Mouse (Mus musculus) mammary gland, adult 2 months (tissue): Measurements from ENCODE around the gene Iglon5. TPM values are rescaled to one million over a fixed set of nuclear protein-coding genes. Genes with fewer than 3 reads are reported as not detected.

Source experiments
- polyA plus RNA-seq: library from polyadenylated mRNA; depleted of rRNA; stranded (reverse); fragments of >200 nt; gene quantifications from 2 replicates; pipeline ENCODE4 v1.2.3, GENCODE M21; 2012; ENCODE audit warnings: low replicate concordance; rRNA removed

The Iglon5 gene
- 6.9 and 7.2 TPM in 2 replicates for polyA plus RNA-seq

DNA sequence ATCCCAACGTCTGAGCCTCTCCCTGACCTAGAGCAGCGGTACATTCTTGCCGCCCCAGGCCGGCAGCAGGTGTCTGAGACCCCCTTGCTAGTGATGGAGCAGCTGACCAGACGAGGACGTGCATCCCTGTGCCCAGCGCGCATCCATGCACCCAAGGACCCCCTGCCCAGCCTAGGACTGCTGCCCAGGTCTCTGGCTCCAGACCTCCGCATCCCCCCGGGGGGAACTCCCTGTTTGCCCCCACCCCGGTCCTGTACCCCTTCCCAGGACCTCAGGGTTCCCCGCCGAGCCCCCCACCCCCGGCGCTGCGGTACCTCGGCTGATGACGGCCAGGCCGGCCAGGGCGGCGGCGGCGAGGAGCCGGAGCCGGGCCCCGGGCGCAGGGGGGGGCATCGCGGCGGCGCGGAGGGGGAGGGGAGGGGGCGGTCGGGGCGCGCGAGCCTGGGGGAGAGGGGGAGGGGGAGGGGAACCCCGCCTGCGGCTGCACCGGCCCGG is at the start of gene Iglon5:
Gene Iglon5, minus strand, starts transcription at position 445 of the 495 bp plus-strand sequence.

DNA sequence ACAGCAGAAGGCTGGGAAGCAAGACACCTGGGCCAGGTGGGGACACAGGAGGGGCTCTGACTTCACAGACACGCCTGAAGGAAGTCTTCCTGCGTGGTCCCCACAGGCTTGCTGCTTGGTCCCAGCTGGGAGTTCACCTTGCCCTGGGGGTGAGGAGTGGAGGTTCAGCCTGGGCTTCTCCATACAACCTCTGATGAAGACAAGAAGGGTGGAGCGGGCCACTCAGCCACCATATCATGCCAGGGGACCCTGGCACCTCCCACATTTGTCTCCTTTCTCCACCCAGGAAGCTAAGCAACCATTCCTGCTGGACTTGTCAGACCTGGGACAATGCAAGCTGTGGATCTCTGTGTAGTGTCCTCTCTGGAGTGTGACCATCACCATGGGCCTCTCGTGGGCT is 27.0 kb downstream of the Iglon5 start, which contains the start of gene Vsig10l:
Gene Vsig10l, plus strand, starts transcription at position 301 of the 400 bp plus-strand sequence.

DNA sequence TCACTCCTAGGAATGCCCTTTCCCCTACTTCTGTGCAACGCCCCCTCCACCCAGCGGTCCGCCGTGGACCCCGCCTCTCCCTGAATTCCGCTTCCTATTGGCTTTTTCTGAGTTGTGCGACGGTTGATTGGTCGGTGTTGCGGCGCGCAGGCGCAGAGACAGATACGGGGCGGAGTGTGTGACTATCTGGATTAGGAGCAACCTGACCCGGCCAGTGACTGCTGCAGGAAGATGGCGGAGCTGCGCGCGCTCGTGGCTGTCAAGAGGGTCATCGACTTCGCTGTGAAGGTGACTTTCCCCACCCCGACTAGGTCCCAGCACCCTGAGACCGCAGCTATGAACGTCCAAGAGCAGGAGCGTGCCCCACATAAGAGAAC is 46.0 kb downstream of the Iglon5 start, which contains the start of the genes Etfb and Gm45233:
Gene Etfb, plus strand, starts transcription at position 167 of the 377 bp plus-strand sequence.
Gene Gm45233, plus strand, starts transcription at position 212 of the 377 bp plus-strand sequence.

DNA sequence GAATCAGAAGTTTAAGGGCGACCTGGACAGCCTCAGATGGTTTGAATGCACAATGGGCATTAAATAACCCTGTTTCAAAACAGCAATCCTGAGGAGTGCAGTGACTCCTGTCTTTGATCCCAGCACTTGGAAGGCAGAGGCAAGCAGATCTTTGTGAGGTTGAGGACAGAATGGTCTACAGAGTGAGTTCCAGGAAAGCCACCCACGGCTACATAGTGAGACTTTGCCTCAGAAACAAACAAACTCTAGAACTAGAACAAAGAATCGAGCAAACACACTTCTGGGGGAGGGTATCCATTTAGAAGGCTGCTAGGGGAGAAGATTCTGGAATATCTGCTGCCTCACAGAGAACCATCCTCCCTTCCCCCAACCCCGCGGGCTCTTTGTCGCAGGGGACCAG is 49.4 kb downstream of the Iglon5 start, which contains the start of gene Cldnd2:
Gene Cldnd2, plus strand, starts transcription at position 301 of the 400 bp plus-strand sequence.

DNA sequence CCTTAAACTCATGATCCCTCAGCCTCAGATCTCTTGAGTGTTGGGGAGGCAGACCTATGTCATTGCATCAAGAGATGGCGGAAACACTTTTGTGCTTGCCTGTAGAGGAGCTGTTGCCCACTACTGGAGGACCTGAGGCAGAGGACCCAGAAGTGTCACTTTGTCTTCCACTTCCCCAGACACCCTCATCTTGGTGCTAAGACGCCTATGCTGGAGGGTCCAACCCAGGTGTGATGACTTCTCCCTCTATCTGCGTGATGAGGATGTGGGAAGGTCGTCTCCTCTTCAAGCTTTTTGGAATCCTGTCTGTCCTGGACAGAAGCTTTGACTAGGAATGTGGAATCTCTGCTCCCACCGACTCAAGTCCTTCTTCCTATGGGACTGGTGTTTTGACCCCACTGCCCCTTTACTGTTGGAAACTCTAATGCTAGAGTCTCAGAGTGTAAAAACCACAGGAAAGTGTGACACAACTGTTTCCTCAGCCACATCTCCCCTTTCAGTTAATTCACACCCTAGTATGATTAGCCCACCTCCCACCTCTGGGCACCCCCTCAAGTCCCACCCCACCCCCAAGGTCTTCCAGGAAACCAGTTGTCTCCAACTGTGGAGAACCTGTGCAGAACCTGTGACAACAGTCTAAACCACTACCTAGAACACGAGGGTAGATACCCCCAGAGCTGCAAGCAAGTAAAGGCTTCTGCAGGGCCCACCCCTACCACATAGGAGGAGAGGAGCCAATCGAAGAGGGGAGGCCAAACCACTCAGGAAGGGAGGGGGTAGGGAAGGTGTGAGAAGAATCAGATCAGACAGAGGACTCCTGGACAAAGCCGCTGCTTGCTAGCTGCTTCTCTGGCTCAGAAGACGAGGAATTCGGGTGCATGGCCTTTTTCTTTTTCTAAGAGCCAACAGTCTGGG is 53.3 kb downstream of the Iglon5 start, which contains the start of gene Nkg7:
Gene Nkg7, plus strand, starts transcription at position 733 of the 915 bp plus-strand sequence.

DNA sequence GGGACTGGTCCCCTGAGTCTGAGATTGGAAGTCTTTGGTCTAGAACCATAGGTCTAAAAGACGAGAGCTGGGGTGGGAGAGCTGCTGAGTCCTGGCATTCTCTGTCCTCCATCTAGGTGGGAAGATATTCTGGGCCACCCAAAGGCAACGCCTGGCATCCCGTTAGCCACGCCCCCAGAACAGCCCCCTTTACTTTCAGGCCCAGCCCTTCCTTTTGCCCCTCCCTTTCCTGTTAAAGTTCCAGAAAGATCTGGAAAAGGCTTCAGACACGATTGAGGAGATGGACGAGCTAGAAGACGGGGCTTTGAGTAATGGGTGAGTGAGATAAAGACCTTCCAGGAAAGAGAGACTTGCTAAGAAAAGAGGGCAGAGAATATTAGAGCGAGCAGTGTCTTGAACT is 62.5 kb downstream of the Iglon5 start, which contains the start of gene Lim2:
Gene Lim2, plus strand, starts transcription at position 265 of the 400 bp plus-strand sequence.

Other genes with a start within 250 kb of the Iglon5 start
- gene Zfp715, start 176.8 kb downstream of the Iglon5 start, polyA plus RNA-seq = 3.2 and 5.5 TPM in 2 replicates
- gene Siglecf, start 138.7 kb downstream of the Iglon5 start, polyA plus RNA-seq = 1.7 and 2.1 TPM in 2 replicates
- 60.6 and 83.5 TPM in 2 replicates for gene Siglecg, start 81.9 kb downstream of the Iglon5 start, polyA plus RNA-seq
- gene Lim2, start 62.4 kb downstream of the Iglon5 start, polyA plus RNA-seq = 0.07 TPM in 1 of 2 replicates, not detected in the other
- 59.9 and 70.1 TPM in 2 replicates for gene Nkg7, start 53.0 kb downstream of the Iglon5 start, polyA plus RNA-seq
- gene Cldnd2, start 49.3 kb downstream of the Iglon5 start, polyA plus RNA-seq = not detected in 2 replicates
- gene Etfb, start 46.0 kb downstream of the Iglon5 start, polyA plus RNA-seq = 140 and 200 TPM in 2 replicates
- 1.4 and 5.6 TPM in 2 replicates for gene Gm45233, start 45.9 kb downstream of the Iglon5 start, polyA plus RNA-seq
- 9.8 and 10.5 TPM in 2 replicates for gene Vsig10l, start 26.9 kb downstream of the Iglon5 start, polyA plus RNA-seq
- not detected in 2 replicates for gene 4931406B18Rik, start 15.9 kb upstream of the Iglon5 start, polyA plus RNA-seq
- gene Cd33, start 54.4 kb upstream of the Iglon5 start, polyA plus RNA-seq = 15.0 and 29.1 TPM in 2 replicates
- 1.1 and 2.3 TPM in 2 replicates for gene Zfp658, start 72.2 kb upstream of the Iglon5 start, polyA plus RNA-seq
- gene Zfp719, start 89.5 kb upstream of the Iglon5 start, polyA plus RNA-seq = 0.99 and 2.5 TPM in 2 replicates
- gene Zfp819, start 117.1 kb upstream of the Iglon5 start, polyA plus RNA-seq = 0.06 TPM in 2 replicates
- gene Ceacam18, start 144.6 kb upstream of the Iglon5 start, polyA plus RNA-seq = not detected in 2 replicates
- gene Siglece, start 170.1 kb upstream of the Iglon5 start, polyA plus RNA-seq = 3.8 and 5.4 TPM in 2 replicates
- 9.2 and 18.9 TPM in 2 replicates for gene Ctu1, start 181.9 kb upstream of the Iglon5 start, polyA plus RNA-seq
- not detected in 2 replicates for gene Klk14, start 200.3 kb upstream of the Iglon5 start, polyA plus RNA-seq
- 0.16 and 0.33 TPM in 2 replicates for gene Klk13, start 222.5 kb upstream of the Iglon5 start, polyA plus RNA-seq